Mouse (Mus musculus): ENCODE results near the gene Frmd4a.

The Frmd4a gene

DNA sequence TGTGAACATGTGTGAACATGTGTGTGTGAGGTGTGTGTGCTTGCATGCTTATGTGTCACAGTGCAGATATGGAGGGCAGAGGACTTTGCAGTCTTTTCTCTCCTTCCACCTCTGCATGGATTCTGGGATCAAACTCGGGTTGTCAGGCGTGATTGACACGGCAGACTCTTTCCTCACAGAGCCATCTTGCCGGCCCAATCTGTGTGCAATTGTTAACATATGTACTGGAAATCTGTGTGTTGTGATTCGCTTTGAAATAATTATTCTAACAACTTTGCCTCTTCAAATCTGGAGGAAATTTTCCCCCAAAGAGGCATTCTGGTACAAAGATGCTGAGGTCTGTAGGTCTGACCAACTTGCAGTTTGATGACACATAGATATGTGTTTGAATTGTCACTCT lies 468.7 kb downstream of the Frmd4a start:
- DNase-seq (ENCODE audit: low read depth, low spot score): no peak

DNA sequence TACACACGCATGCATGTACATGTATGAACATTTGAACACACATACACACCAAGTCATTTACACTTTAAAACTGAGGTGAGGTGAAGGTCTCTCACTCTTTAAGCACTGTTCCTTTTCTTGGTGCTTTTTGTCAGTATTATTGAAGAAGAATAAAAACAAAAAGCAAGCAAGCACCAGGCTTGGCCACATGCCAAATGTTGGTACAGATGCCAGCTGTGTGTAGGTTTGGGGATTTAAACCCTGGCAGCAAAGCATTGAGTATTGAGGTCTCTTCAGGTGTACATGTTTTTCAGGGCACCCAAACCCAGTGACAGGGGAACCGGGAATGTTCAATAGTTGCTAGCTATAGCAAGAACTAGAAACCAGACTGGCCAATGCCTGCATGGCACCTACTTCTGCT lies 469.8 kb downstream of the Frmd4a start:
- no peak for DNase-seq (ENCODE audit: low read depth, low spot score)

DNA sequence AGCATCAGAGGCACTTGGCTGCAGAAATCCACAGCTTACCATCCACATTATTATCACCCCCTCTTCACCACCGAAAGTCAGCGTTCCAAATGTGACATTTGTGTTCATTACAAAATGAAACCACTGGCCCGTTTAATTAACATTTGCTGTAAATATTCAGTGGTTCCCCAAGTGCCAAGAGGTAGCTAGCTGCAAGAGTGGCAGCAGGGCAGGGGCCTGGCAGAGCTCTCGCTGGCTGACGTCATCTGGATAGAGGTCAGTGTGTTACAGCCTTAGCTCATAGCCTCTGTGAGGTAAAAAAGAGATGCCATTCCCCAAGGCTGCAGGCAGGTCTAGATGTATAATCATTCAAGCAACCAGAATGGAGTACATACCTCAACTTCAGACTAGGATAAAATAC lies 473.3 kb downstream of the Frmd4a start:
- DNase-seq (ENCODE audit: low read depth, low spot score): no peak

DNA sequence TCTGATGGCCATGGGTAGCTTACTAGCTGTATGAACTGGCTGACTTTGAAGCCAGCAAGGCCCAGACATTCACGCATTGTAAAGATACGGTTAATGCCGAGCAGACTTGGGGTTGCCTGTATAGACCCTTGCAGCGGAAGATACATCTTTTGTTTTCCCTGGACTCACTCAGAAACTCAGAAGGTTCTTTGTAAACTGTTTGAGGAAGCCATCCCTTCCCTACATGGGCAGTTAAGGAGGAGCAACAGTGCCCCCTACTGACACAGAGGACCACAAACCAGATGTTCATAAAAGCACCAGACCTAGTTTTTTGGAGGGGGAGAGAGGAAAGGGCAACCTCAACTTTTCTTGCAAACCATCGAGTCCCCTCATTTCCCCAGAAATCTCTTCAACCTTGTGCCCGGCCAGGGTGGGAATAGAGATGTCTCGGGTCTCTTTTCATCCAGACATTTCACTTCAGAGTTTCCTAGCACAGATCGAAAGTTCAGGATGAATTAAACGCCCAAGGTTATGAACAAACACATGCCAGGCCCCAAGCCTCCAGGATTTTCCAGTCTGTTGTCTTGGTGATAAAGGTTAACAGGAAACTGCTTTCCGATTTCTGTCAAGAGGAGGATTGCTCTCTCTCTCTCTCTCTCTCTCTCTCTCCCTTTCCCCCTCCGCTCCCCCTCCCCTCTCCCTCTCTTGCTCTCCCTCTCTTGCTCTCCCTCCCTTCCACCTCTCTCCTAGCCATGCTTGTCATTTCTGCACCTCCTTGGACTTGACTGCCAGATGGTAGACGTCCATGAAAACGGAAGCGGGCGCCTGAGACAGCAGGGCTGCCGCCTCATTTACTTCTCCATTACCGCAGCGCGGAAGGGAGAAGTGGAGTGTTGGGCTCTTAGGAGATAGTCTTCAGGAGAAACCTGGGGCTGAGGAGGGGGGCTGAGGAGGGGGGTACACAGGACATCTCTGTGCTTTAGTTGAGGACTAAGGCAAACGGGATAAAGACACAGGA lies 475.3 kb downstream of the Frmd4a start:
- no peak for DNase-seq (ENCODE audit: low read depth, low spot score)

DNA sequence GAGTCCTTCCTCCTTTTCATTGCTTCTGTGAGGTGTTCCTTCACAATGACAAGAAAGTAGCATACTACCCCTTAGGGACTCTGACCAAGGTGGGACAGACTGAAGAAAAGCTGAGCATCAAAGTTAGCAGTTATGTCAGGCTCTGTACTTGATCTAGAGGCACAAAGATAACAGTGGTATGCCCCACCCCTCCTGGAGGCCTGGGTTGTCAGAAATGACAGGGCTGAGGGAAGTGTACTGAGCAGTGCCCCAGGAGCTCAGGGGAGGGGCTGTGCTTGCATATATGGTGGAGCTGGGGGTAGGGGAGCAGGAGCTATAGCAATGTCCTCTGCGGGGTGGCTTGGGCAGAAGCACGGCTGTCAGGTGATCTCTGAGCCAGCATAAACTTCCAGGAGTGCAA lies 477.0 kb downstream of the Frmd4a start:
- DNase-seq (ENCODE audit: low read depth, low spot score): no peak

DNA sequence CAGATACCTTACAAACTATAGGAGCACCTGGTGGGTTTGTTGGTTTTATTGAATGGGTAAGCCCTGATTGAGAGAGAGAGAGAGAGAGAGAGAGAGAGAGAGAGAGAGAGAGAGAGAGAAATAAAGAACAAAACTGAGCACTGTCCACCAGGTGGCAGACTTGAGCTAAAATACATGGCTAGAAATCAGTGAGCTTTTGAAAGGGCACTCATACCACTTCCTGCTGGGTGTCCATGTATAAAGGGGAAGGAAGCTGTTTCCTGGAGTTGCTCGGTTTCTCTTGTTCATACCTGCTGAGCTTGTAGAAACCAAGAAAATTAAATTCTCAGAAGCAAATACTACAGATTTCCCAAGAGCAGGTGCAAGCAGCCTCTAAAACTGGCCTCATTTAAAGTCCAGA lies 481.7 kb downstream of the Frmd4a start:
- DNase-seq (ENCODE audit: low read depth, low spot score): no peak

DNA sequence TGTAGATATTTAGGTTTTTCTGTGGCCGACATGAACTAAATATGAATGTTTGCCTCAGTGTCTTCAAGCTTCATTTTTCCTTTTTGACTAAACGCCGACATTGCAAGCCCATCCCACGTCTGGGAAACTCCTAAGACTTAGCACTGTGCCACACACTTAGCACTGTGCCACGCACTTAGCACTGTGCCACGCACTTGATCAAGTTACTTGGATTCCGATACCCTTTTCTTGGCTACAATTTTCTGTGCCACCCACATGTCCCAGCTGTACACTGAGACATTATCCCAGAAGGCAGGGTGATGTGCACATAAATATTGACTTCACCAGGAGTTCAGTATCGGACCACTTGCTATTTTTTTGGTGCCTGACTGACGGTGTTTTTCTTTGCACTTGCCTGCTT lies 482.4 kb downstream of the Frmd4a start:
- DNase-seq (ENCODE audit: low read depth, low spot score): no peak

DNA sequence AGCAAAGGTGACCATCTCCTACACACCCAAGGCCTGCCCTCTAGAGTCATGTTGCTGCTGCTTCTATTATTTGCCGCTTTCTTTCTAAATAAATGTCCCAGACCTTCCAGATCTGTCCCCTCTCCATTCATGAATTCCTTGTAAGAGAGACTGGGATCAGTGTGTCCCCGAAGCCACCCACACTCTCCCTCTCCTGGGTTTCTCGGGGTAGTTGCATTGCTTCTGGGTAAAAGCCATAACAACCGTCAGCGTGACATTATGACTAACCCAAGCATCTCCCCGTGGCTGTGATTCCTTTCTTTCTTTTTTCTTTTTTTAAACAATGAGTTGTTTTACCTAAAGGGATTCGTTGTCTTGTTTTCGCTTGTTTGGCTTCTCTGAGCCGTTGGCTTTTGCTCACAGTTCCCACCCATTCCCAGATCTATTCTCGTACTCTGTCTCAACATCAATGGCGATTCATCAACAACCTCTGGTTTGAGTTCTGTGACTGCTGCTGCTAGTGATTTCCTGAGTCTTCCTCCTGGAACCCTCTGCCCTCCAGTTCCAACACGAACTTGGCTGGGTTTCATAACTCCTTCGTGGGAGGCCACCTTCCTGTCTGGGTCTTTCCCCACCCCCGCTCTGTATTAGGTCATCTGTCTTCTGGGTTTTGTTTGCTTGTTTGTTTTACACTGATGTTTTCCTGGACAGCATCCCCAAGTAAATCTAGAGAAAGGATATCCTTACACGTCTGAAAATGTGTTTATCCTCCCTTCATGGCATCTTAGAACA lies 483.9 kb downstream of the Frmd4a start:
- DNase-seq (ENCODE audit: low read depth, low spot score): no peak

DNA sequence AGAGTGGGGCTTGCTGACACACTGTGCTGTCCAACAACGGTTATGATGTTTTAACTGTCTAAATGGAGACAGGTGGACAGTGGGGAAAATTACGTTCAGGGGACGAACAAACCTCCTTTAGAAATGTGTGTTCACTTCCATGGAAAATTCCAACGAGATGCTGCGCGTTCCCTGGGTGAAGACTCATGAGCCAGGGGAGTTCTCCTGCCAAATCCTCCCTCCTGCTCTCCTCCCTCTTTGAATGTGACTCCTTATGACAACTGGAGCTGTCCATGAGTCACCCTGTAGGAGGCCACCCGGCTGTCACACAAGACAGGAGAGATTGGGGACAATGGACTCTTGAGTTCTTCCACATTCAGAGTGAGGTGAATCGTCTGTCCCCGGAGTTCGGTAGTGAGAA lies 486.9 kb downstream of the Frmd4a start:
- no peak for DNase-seq (ENCODE audit: low read depth, low spot score)

DNA sequence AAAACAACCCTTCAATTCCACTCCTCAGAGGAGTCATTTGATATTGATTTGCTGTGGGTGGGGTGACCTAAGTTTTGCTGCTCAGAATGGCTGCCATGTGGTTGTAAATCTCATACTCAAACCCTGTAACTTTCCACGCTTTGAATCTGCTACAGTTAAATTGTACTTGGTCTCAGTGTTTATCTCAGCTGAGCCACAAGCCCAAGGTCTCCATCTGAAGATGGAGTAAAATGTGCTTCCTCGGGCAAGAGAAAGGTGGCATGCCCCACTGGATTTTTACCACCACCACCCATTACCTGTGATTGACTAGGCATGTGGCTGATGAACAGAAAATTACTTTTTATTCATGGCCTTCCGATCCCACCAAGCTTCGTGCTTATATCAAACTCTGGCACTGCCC lies 488.2 kb downstream of the Frmd4a start:
- DNase-seq (ENCODE audit: low read depth, low spot score): no peak

DNA sequence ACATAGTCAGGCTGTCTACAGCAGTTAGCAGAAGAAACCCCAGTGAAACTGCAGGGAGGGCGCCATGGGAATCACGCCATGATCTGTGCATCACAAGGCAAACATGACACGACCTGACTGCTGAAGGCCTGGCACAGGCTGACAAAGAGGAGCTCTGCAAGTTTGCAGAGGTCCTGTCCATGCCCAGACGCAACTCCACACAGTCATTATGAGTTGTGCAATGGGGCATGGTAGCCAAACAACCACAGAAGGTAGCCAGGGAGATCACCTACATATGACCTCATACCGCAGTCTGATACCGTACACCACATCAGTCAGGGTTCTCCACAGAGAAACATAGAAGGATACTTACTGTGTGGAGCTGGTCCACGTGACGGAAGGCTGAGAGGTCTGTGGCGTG lies 489.1 kb downstream of the Frmd4a start:
- DNase-seq (ENCODE audit: low read depth, low spot score): no peak

DNA sequence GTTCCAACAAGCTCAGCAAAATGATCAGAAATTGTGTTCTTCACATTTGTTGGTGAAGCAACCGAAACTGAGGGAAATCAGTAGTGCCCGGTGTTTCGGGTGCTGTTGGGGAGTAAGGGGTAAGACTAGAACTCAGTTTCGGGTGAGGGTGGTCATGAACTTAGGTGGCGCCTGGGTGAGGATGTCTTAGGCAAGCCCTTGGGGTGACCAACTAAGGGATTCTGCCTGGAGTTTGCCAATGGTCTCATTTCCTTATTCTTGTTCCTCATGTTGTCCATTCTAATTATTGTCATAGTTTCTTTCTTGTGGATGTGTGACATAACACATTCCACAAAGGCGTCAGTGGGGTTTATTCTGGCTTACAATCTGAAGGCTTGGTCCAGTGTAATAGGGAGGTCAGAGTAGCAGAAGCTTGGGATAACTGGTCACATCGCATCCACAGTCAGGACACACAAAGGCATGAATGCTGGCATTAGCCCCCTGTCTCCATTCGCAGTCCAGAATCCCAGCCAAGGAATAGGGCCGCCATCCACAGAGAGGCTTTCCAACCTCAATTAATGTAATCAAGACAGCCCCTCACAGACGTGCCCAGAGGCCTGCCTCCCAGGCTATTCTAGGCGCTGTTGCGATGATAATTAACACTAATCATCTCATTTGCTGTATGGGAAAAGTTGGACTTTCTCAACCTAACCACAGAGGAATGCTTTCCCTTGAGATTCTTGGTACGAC lies 490.5 kb downstream of the Frmd4a start:
- no peak for DNase-seq (ENCODE audit: low read depth, low spot score)

DNA sequence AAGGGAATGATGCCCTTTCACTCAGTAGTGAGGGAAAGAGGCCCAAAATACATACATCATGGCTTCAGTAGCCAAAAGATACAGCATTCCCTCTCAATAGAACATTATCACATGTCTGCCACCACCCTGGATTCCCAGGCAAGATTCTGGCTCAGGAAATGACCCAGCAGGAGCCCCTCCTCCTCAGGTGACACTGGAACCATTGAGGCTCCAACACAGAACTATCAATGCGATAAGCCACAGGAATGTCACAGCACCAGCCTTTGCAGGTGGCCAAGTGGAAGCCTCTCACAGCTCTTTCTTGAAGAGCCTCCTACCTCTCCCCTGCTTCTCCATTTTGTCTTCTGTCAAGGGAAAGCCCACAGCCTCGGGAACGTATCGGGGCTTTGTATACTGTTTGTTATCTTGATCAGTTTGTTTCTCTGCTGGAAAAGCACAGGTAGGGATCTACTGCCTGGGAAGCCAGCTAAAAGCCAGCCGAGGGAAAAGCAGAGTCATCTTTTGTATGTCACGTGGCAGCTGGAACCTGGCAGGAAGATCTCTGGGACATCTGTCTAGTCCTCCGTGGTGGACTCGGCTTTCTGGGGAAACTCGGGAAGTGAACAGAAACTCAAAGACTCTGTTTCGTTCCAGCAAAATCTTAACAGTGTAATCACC lies 491.6 kb downstream of the Frmd4a start:
- no peak for DNase-seq (ENCODE audit: low read depth, low spot score)

DNA sequence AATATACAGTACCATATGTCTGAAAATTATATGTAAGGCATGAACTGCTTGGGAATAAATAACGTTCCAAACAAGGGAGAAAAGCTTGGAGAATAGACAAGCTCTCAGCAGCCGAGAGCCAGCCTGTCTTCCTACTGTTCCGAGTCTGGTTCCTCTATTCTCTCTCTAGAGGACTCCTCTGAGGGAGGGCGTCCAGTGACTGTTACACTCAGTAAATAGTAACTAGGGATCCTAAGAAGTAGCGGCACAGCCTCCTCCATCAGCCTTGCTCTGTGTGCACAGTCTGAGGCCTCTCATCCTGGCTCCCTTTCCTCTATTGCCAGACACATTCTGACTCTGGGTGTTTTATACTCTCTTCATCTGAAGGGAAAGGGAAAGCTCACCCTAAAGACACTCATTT lies 492.2 kb downstream of the Frmd4a start:
- DNase-seq (ENCODE audit: low read depth, low spot score): no peak

DNA sequence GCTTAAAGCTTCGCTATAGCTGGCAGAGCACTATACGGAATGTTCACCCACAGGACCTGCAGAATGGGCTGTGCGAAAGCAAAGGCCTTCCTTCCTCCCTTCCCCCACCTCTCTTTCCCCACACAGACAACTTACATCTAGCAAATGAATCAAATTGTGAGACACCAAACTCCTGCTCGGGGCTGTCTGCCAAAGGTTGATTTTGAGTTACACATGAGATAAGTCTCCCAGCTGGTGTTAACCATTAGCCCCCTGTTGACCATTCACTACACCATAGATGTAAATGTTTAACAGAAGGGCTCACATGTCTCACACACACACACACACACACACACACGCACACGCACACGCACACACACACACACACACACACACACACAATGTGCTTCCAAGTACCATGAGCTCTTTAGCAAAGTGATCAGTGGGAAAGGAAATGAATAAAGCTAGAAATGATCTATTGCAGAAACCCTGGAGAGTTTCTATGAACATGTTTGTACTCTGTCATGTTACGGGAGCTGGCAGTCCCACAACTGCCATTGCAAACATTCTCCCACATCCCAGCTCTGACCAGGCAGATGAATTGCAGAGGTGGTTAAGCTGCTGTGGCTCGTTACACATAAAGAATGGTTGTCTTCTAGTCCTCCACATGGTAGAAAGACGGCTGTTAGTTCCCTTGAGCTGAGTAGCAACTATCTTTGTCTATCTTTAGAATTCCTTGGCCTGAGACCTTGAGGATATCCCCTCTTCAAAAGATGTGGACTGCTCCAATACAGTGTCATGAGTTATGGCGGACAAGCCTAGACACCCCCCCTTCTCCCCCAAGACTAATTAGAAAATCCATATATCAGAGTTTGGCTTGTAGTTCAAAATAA lies 492.9 kb downstream of the Frmd4a start:
- no peak for DNase-seq (ENCODE audit: low read depth, low spot score)

DNA sequence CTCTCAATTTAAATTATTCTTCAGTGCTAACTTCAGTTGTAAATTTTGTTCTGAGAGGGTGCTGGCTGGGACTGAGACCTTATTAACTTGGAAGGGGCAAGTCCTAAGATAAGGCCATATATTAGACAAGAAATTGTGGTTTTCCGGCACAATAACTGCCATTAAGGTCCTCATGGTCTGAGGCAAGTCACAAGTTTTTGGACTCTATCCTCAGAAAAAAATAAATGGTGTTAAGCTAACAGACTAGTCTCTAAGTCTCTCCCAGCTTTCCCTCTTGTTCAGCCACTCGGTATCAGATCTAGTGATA lies 493.5 kb downstream of the Frmd4a start:
- no peak for DNase-seq (ENCODE audit: low read depth, low spot score)

DNA sequence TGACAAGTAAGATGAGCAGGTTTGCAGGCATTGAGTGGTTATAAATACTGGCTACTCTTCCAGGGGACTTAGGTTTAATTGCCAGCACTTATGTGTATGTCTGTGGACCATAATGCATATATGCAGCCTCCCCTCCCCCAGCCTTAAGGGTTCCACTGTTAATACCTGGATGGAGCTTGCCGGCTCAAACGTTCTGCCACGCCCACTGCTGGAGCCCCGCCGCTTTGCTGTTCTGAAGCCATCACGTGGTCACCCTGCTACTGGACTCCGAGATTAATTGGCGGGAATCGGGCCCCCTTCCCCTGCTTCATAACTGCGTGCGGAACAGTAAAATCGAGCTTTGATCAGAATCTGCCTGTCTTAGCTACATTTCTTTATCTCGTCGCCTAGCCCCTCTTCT lies 495.1 kb downstream of the Frmd4a start:
- no peak for DNase-seq (ENCODE audit: low read depth, low spot score)

DNA sequence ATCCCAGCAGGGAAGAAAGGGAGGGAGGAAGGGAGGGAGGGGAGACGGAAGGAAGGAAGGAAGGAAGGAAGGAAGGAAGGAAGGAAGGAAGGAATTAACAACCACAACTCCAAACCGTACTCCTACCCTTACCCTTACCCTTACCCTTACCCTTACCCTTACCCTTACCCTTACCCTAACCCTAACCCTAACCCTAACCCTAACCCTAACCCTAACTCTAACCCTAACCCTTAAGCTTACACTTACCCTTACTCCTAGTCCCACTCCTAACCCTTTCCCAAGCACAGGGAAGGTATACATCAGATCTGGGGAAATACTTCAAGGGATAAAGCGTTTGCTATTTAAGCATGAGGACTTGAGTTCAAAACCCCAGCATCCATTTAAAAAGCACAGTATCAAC lies 498.4 kb downstream of the Frmd4a start:
- no peak for DNase-seq (ENCODE audit: low read depth, low spot score)

DNA sequence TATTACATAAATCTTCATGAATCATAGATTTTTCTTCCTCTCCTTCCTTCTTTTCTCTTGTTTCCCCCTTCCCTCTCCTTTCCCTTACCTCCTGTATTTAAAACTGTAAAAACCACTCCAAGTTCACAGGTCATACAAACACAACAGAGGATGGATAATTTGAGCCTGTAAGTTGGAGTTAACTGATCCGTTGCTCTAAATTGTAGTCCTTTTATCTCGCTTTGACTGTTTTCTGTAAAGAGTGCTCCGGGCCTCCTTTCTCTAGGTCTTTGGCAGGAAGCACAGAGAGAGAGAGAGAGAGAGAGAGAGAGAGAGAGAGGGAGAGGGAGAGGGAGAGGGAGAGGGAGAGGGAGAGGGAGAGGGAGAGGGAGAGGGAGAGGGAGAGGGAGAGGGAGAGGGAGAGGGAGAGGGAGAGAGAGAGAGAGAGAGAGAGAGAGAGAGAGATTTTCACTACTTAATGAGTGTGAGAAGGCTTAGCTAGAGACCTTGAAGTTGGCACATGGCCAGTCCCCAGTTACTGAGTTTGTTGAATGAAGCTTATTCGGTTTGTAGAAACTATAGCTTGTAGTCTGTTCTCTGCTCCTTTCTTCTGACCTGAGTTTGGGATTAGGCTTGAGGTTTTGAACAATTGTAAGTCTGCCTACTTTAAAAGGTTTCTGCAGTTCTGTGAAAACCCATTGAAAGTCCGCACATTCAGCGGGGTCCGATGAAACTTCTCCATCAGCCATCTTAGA lies 499.5 kb downstream of the Frmd4a start:
- DNase-seq (ENCODE audit: low read depth, low spot score): no peak

DNA sequence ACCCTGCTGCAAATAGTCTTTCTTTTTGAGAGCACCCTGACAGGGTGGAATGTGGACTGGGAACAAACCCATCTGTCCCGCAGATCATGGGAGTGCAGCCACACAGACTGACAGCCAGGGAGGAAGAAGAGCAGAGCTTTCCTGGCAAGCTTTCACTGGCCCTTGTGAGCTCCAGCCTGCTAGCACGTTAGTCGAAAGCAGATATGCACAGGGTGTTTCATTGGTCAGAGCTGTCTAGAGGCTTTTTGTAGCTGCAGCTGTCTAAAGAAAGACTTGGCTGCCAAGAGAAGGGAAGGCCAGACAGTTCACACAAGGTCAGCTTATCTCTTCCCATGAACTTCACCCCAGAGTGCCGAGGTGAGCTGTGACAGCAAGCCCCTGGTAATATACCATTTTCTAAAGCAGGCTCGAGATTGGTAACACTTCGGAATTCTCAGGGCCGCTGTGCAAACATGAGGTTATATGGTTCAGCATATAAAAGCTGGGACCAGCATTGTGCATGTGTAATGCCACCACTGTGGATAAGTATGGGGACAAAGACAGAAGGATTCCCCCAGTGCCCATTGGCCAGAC lies 500.1 kb downstream of the Frmd4a start:
- DNase-seq (ENCODE audit: low read depth, low spot score): no peak

Measured in brain, embryonic 18.5 days (tissue).